Comparison of ENCODE assay signal across 7 mouse cellular contexts in genomic region chr7:24270288-24270672, GRCm38 (mm10). TPM values are rescaled to one million over a fixed set of nuclear protein-coding genes. Genes with fewer than 3 reads are reported as not detected.
DNase-seq lines count a peak whose midpoint lies in the region; ATAC-seq lines count a peak whose summit lies in the region.

TSS of gene Zfp93 (plus strand) at chr7:24270420.

- ATAC-seq in inflammation-experienced regulatory T-cells, adult 6 months: peak; percentile 95

- DNase-seq in adrenal gland, adult 2 months: peak; percentile 88
- DNase-seq in embryo, embryonic 10 days (ENCODE audit: low spot score): peak; percentile 95
- peak; percentile 72 for DNase-seq in gastrocnemius, postnatal 25 days
- peak; percentile 58 to 86 for DNase-seq in left cerebral cortex, adult 9 months (ENCODE audit: low spot score in 2 of 2)
- peak; percentile 89 to 92 for DNase-seq in right cerebral cortex, postnatal 10 days (ENCODE audit: low spot score in 2 of 2)

- peaks cover 13% of the 10 kb centered on the region for H3K4me1 ChIP-seq in megakaryocyte, embryonic 14.5 days

- peak within 1 kb of the TSS; percentile 91 for H3K4me3 ChIP-seq in megakaryocyte, embryonic 14.5 days (replicated peaks)

- H3K9me3 ChIP-seq in megakaryocyte, embryonic 14.5 days: no peaks in the 10 kb centered on the region

- H3K36me3 ChIP-seq in megakaryocyte, embryonic 14.5 days (replicated peaks; ENCODE audit: low read length): peaks cover 10% of the 10 kb centered on the region

- no peaks in the 10 kb centered on the region for H3K27me3 ChIP-seq in megakaryocyte, embryonic 14.5 days (replicated peaks)

RNA-seq across cellular contexts. Expression of gene Zfp93, which starts in this region (rescaled TPM):
- total RNA-seq in adrenal gland, adult 2 months (2021): 1 to 10 TPM; 4.1 to 4.3 TPM
- 1.1 and 1.3 TPM in 2 replicates for polyA plus RNA-seq in adrenal gland, adult 2 months (2012; rRNA removed)
- 1 to 10 TPM; 3.6 to 4.4 TPM for total RNA-seq in gastrocnemius, postnatal 25 days (2021)
- 1 to 10 TPM; 2.1 to 2.3 (median 2.2) TPM for polyA plus RNA-seq in inflammation-experienced regulatory T-cells, adult 6 months (2017; shearing (Covaris generic))
- polyA plus RNA-seq in megakaryocyte, embryonic 14.5 days (2012; ENCODE audit: insufficient read depth, low replicate concordance): 1.2 TPM in 1 of 2 replicates, not detected in the other

Comparison
In these comparisons a context has a peak if more than half of its experiments do, and no peak if none do; other contexts are left out.
1. Peak in every context shown above with its lines: DNase-seq, ATAC-seq and H3K4me3 ChIP-seq.